Mouse (Mus musculus) neural tube, embryonic 15.5 days (tissue): ENCODE data around the gene Gsto1. TPM values are rescaled to one million over a fixed set of nuclear protein-coding genes. Genes with fewer than 3 reads are reported as not detected.

ENCODE experiments used
- ATAC-seq: fragments of 200-750 bp; cut with Nextera tagmentation; 2 replicates; pipeline ENCODE4 v1.8.0; 2017; ENCODE audit warnings: mild to moderate bottlenecking, moderate TSS enrichment, moderate library complexity; ENCODE audit not compliant: low FRiP score
- H3K27ac ChIP-seq: fragments of 300-500 bp; sonication (generic); replicated peaks from 2 replicates; pipeline ENCODE4 v1.5.1; 2015; ENCODE audit warnings: mild to moderate bottlenecking, inconsistent platforms
- H3K27me3 ChIP-seq: fragments of 300-500 bp; sonication (generic); replicated peaks from 2 replicates; pipeline ENCODE4 v1.6.1; 2015; ENCODE audit warnings: inconsistent platforms
- H3K36me3 ChIP-seq: fragments of 300-500 bp; sonication (generic); 2 replicates; pipeline ENCODE4 v1.6.1; 2015; ENCODE audit warnings: inconsistent platforms
- H3K4me1 ChIP-seq: fragments of 300-500 bp; sonication (generic); 2 replicates; pipeline ENCODE4 v1.6.1; 2015; ENCODE audit warnings: inconsistent platforms
- H3K4me2 ChIP-seq: fragments of 300-500 bp; sonication (generic); 2 replicates; pipeline ENCODE4 v1.6.1; 2015; ENCODE audit warnings: inconsistent platforms, mild to moderate bottlenecking, moderate library complexity
- H3K4me3 ChIP-seq: fragments of 300-500 bp; sonication (generic); replicated peaks from 2 replicates; pipeline ENCODE4 v1.5.1; 2015; ENCODE audit warnings: mild to moderate bottlenecking, inconsistent platforms
- H3K9ac ChIP-seq: fragments of 300-500 bp; sonication (generic); replicated peaks from 2 replicates; pipeline ENCODE4 v1.6.1; 2015; ENCODE audit warnings: mild to moderate bottlenecking, inconsistent platforms
- H3K9me3 ChIP-seq: fragments of 300-500 bp; sonication (generic); replicated peaks from 2 replicates; pipeline ENCODE4 v1.6.1; 2016; ENCODE audit warnings: inconsistent platforms
- WGBS: fragments of 180-500 bp; shearing (Covaris S2); methylation state at CpG from one replicate; pipeline ENCODE4 v1.1.7; 2015; ENCODE audit warnings: mixed read lengths; 5-methylcytosine and 5-hydroxymethylcytosine counted together
- polyA plus RNA-seq: library from polyadenylated mRNA; unstranded; fragments of >200 nt; fragmentation: Nextera tagmentation; extraction: Ambion mirVana; gene quantifications from 2 replicates; pipeline ENCODE4 v1.2.1, GENCODE M21; 2015

The Gsto1 gene
- polyA plus RNA-seq, 1 experiment from 2014 or later: 156 TPM

- Histone ChIP-seq H3K27ac (no peak overlapping the region), H3K9me3 (no peaks in the 10 kb centered on the region), H3K27me3 (no peaks in the 10 kb centered on the region), H3K9ac (no peak overlapping the region), H3K4me3 (no peak overlapping the region), H3K4me1 (peaks cover 3% of the 10 kb centered on the region; the same call in 1 of the 2 replicates), H3K36me3 (no peaks in the 10 kb centered on the region), H3K4me2 (no peak overlapping the region)
- WGBS: 28% methylated on average over 11 of the region's 11 CpGs
- peak; percentile 55 for ATAC-seq
These were observed 27.5 kb downstream of the Gsto1 start for GRCm38 (mm10) chr19:47882151-47882881.

GRCm38 (mm10) chr19:47882882-47883254, 28.1 kb downstream of the Gsto1 start:
- Histone ChIP-seq H3K9ac (no peak overlapping the region), H3K9me3 (no peaks in the 10 kb centered on the region), H3K27me3 (no peaks in the 10 kb centered on the region), H3K36me3 (no peaks in the 10 kb centered on the region), H3K4me1 (peaks cover 3% of the 10 kb centered on the region; the same call in 1 of the 2 replicates), H3K27ac (no peak overlapping the region), H3K4me3 (no peak overlapping the region), H3K4me2 (no peak overlapping the region)
- 0 out of 2 replicates have a peak, but pooled peaks have one; percentile 28 for ATAC-seq
- 67% methylated on average over 9 of the region's 9 CpGs for WGBS

- Histone ChIP-seq H3K9ac (no peak overlapping the region), H3K4me3 (no peak overlapping the region), H3K27ac (no peak overlapping the region), H3K9me3 (no peaks in the 10 kb centered on the region), H3K36me3 (no peaks in the 10 kb centered on the region), H3K4me2 (no peak overlapping the region), H3K27me3 (no peaks in the 10 kb centered on the region), H3K4me1 (peaks cover 3% of the 10 kb centered on the region; the same call in 1 of the 2 replicates)
- no peak for ATAC-seq
- WGBS: 75% methylated on average over 13 of the region's 13 CpGs
These were observed 29.7 kb downstream of the Gsto1 start for GRCm38 (mm10) chr19:47884296-47885085.

- Histone ChIP-seq H3K4me3 (no peak overlapping the region), H3K27me3 (no peaks in the 10 kb centered on the region), H3K27ac (no peak overlapping the region), H3K4me1 (peaks cover 7% of the 10 kb centered on the region), H3K9me3 (no peaks in the 10 kb centered on the region), H3K9ac (no peak overlapping the region), H3K4me2 (no peak overlapping the region), H3K36me3 (no peaks in the 10 kb centered on the region)
- WGBS: 77% methylated on average over 7 of the region's 7 CpGs
- no peak for ATAC-seq
These were observed 30.5 kb downstream of the Gsto1 start for GRCm38 (mm10) chr19:47885191-47885743.

DNA sequence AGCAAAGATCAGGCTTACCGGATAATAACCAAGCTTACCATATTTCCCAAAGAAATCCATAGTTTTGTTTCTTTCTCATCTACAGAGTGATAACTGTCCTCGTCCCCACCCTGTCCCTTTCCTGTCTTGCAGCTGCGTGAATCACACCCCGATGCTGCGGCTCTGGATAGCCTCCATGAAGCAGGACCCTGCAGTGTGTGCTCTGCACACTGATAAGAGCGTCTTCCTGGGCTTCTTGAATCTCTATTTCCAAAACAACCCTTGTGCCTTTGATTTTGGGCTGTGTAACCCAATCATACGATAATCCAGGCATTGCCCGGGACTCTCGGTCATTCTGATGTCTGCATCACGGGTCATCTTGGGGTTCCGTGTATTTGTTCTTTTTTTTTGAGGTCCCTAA, 31.1 kb downstream of the Gsto1 start:
- no peak overlapping the region for H3K9ac ChIP-seq
- no peak overlapping the region for H3K27ac ChIP-seq
- no peak for ATAC-seq
- no peak overlapping the region for H3K4me2 ChIP-seq
- no peak overlapping the region for H3K4me3 ChIP-seq
- no peaks in the 10 kb centered on the region for H3K36me3 ChIP-seq
- 91% methylated on average over 11 of the region's 11 CpGs for WGBS
- H3K4me1 ChIP-seq: peaks cover 4% of the 10 kb centered on the region
- H3K27me3 ChIP-seq: no peaks in the 10 kb centered on the region
- no peaks in the 10 kb centered on the region for H3K9me3 ChIP-seq

GRCm38 (mm10) chr19:47886617-47887016, 31.8 kb downstream of the Gsto1 start:
- H3K27me3 ChIP-seq: no peaks in the 10 kb centered on the region
- WGBS: 76% methylated on average over 7 of the region's 7 CpGs
- H3K4me2 ChIP-seq: no peak overlapping the region

DNA sequence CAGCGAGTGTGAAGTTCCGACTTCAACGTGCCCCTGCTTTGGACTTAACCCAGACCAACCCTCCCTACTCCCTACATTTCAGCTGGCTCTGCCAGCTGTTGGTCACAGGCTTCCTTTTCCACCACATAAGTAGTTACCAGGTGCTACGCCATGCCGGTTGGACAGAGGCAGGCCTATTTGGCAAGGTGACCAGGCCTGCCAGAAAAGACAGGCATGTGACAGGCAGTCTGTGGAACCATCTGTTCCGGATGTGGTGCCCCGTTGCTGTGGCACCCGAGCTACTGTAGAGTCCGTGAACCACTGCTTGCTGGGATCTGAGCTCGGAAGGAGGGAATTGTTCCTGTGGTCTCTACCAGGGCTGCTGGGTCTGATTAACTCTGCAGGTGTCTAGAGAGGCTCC, 32.6 kb downstream of the Gsto1 start:
- WGBS: 88% methylated on average over 10 of the region's 10 CpGs
- Histone ChIP-seq H3K9me3 (no peaks in the 10 kb centered on the region), H3K9ac (no peak overlapping the region)

More at GRCm38 (mm10) chr19:47886617-47887016, 31.8 kb downstream of the Gsto1 start:
- Histone ChIP-seq H3K4me1 (peaks cover 4% of the 10 kb centered on the region; the same call in 1 of the 2 replicates), H3K27ac (no peak overlapping the region), H3K36me3 (no peaks in the 10 kb centered on the region), H3K4me3 (no peak overlapping the region), H3K9me3 (no peaks in the 10 kb centered on the region), H3K9ac (no peak overlapping the region)
- no peak for ATAC-seq

GRCm38 (mm10) chr19:47888037-47888436, 33.3 kb downstream of the Gsto1 start:
- WGBS: 94% methylated on average over 8 of the region's 8 CpGs
- no peak for ATAC-seq

More for the DNA sequence above, 32.6 kb downstream of the Gsto1 start:
- Histone ChIP-seq H3K27ac (no peak overlapping the region), H3K4me2 (no peak overlapping the region), H3K27me3 (no peaks in the 10 kb centered on the region), H3K36me3 (no peaks in the 10 kb centered on the region), H3K4me1 (peaks cover 4% of the 10 kb centered on the region; the same call in 1 of the 2 replicates), H3K4me3 (no peak overlapping the region)
- ATAC-seq: no peak

GRCm38 (mm10) chr19:47890489-47891130, 35.8 kb downstream of the Gsto1 start:
- H3K9me3 ChIP-seq: no peaks in the 10 kb centered on the region
- H3K4me2 ChIP-seq: no peak overlapping the region
- ATAC-seq: no peak
- peak overlapping the region; percentile 10; the same call in 1 of the 2 replicates for H3K27ac ChIP-seq
- no peak overlapping the region for H3K9ac ChIP-seq
- no peaks in the 10 kb centered on the region for H3K36me3 ChIP-seq
- no peaks in the 10 kb centered on the region for H3K27me3 ChIP-seq
- peaks cover 4% of the 10 kb centered on the region; the same call in 1 of the 2 replicates for H3K4me1 ChIP-seq
- H3K4me3 ChIP-seq: no peak overlapping the region
- WGBS: 59% methylated on average over 10 of the region's 10 CpGs

More at GRCm38 (mm10) chr19:47888037-47888436, 33.3 kb downstream of the Gsto1 start:
- no peaks in the 10 kb centered on the region for H3K27me3 ChIP-seq
- no peaks in the 10 kb centered on the region for H3K36me3 ChIP-seq
- no peak overlapping the region for H3K27ac ChIP-seq
- H3K9me3 ChIP-seq: no peaks in the 10 kb centered on the region
- H3K4me1 ChIP-seq: peaks cover 4% of the 10 kb centered on the region; the same call in 1 of the 2 replicates
- H3K9ac ChIP-seq: no peak overlapping the region
- no peak overlapping the region for H3K4me2 ChIP-seq
- H3K4me3 ChIP-seq: no peak overlapping the region

- no peak for ATAC-seq
- H3K9me3 ChIP-seq: no peaks in the 10 kb centered on the region
- no peak overlapping the region for H3K4me3 ChIP-seq
- WGBS: 80% methylated on average over 11 of the region's 11 CpGs
- no peak overlapping the region for H3K4me2 ChIP-seq
- H3K27me3 ChIP-seq: no peaks in the 10 kb centered on the region
- H3K9ac ChIP-seq: no peak overlapping the region
- H3K27ac ChIP-seq: no peak overlapping the region
- H3K4me1 ChIP-seq: peaks cover 4% of the 10 kb centered on the region; the same call in 1 of the 2 replicates
- no peaks in the 10 kb centered on the region for H3K36me3 ChIP-seq
These were observed 37.0 kb downstream of the Gsto1 start for GRCm38 (mm10) chr19:47891562-47892312.

DNA sequence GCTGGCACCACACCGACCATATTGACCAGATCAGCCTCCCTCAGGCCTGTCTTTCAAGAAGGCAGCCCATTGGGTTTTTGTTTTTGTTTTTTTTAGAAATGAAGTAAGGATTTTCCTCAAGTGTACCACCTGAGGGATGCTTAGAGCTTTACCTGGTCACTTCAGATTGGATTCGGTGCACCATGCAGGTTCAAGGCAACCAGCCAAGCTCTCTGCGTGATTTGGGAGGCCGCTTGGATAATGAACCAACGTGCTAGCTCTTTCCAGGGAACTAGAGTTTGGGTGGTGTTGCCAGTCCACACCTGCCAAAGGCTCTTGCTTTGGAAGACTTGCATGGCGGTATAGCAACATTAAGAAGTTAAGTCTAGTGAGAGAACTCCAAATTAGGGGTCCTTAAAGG, 38.3 kb downstream of the Gsto1 start:
- Histone ChIP-seq H3K4me1 (peaks cover 4% of the 10 kb centered on the region; the same call in 1 of the 2 replicates), H3K27me3 (no peaks in the 10 kb centered on the region), H3K36me3 (no peaks in the 10 kb centered on the region; the same call in 1 of the 2 replicates), H3K27ac (no peak overlapping the region), H3K9ac (no peak overlapping the region), H3K9me3 (no peaks in the 10 kb centered on the region), H3K4me3 (no peak overlapping the region), H3K4me2 (no peak overlapping the region)
- ATAC-seq: no peak
- 90% methylated on average over 6 of the region's 6 CpGs for WGBS
